Mouse (Mus musculus) neural tube, embryonic 14.5 days (tissue): ENCODE results near the gene Syde2. TPM values are rescaled to one million over a fixed set of nuclear protein-coding genes. Genes with fewer than 3 reads are reported as not detected.

Experiments used
- ATAC-seq: fragments of 200-750 bp; cut with Nextera tagmentation; 2 replicates; pipeline ENCODE4 v1.8.0; 2017; ENCODE audit warnings: low read depth, mild to moderate bottlenecking, moderate TSS enrichment, moderate library complexity
- H3K27ac ChIP-seq: fragments of 300-500 bp; sonication (generic); 2 replicates; pipeline ENCODE4 v1.5.1; 2014; ENCODE audit warnings: low read depth, mild to moderate bottlenecking, control low read depth, low read length, moderate library complexity, mixed read lengths
- H3K27me3 ChIP-seq: fragments of 300-500 bp; sonication (generic); 2 replicates; pipeline ENCODE4 v1.6.1; 2014; ENCODE audit warnings: low read length; ENCODE audit not compliant: control insufficient read depth, insufficient read depth
- H3K36me3 ChIP-seq: fragments of 300-500 bp; sonication (generic); 2 replicates; pipeline ENCODE4 v1.6.1; 2014; ENCODE audit warnings: low read length, mixed read lengths; ENCODE audit not compliant: control insufficient read depth, insufficient read depth
- H3K4me1 ChIP-seq: fragments of 300-500 bp; sonication (generic); 2 replicates; pipeline ENCODE4 v1.6.1; 2014; ENCODE audit warnings: low read length; ENCODE audit not compliant: control insufficient read depth, insufficient read depth
- H3K4me2 ChIP-seq: fragments of 300-500 bp; sonication (generic); 2 replicates; pipeline ENCODE4 v1.6.1; 2014; ENCODE audit warnings: mild to moderate bottlenecking, low read depth, low read length, control low read depth
- H3K4me3 ChIP-seq: fragments of 300-500 bp; sonication (generic); 2 replicates; pipeline ENCODE4 v1.5.1; 2014; ENCODE audit warnings: low read depth, low read length, control low read depth, mixed read lengths
- H3K9ac ChIP-seq: fragments of 300-500 bp; sonication (generic); replicated peaks from 2 replicates; pipeline ENCODE4 v1.6.1; 2014; ENCODE audit warnings: low read depth, mild to moderate bottlenecking, control low read depth, low read length, mixed read lengths
- H3K9me3 ChIP-seq: fragments of 300-500 bp; sonication (generic); 2 replicates; pipeline ENCODE4 v1.6.1; 2016; ENCODE audit warnings: low read length; ENCODE audit not compliant: control insufficient read depth
- WGBS: fragments of 180-500 bp; shearing (Covaris S2); extraction: QIAGEN DNeasy Blood & Tissue Kit; methylation state at CpG from one replicate; pipeline ENCODE4 v1.1.7; 2014; 5-methylcytosine and 5-hydroxymethylcytosine counted together
- polyA plus RNA-seq: library from polyadenylated mRNA; unstranded; fragments of >200 nt; fragmentation: Nextera tagmentation; extraction: Ambion mirVana; gene quantifications from 2 replicates; pipeline ENCODE4 v1.2.1, GENCODE M21; 2014

Gene Syde2
- polyA plus RNA-seq, 1 experiment from 2014 or later: 1.1 TPM

GRCm38 (mm10) chr3:146053082-146053814 is 65.6 kb downstream of the Syde2 start:
- ATAC-seq: no peak

GRCm38 (mm10) chr3:146053873-146054272 is 66.2 kb downstream of the Syde2 start:
- no peak overlapping the region for H3K27ac ChIP-seq
- no peaks in the 10 kb centered on the region for H3K27me3 ChIP-seq
- 81% methylated on average over 2 of the region's 2 CpGs for WGBS
- no peak overlapping the region for H3K4me2 ChIP-seq
- no peaks in the 10 kb centered on the region; the same call in 1 of the 2 replicates for H3K4me1 ChIP-seq
- H3K9ac ChIP-seq: no peak overlapping the region
- ATAC-seq: no peak
- H3K9me3 ChIP-seq: no peaks in the 10 kb centered on the region
- H3K4me3 ChIP-seq: no peak overlapping the region
- no peaks in the 10 kb centered on the region for H3K36me3 ChIP-seq

More at GRCm38 (mm10) chr3:146053082-146053814, 65.6 kb downstream of the Syde2 start:
- WGBS: 65% methylated on average over 6 of the region's 6 CpGs
- Histone ChIP-seq H3K9ac (no peak overlapping the region), H3K4me2 (no peak overlapping the region), H3K27ac (no peak overlapping the region), H3K4me3 (no peak overlapping the region), H3K27me3 (no peaks in the 10 kb centered on the region), H3K4me1 (no peaks in the 10 kb centered on the region; the same call in 1 of the 2 replicates), H3K36me3 (no peaks in the 10 kb centered on the region), H3K9me3 (no peaks in the 10 kb centered on the region)

GRCm38 (mm10) chr3:146057131-146057530 is 69.5 kb downstream of the Syde2 start:
- WGBS: 82% methylated on average over 7 of the region's 7 CpGs
- no peaks in the 10 kb centered on the region for H3K4me1 ChIP-seq
- H3K9me3 ChIP-seq: no peaks in the 10 kb centered on the region
- no peak overlapping the region for H3K4me3 ChIP-seq
- H3K36me3 ChIP-seq: no peaks in the 10 kb centered on the region
- no peak overlapping the region for H3K9ac ChIP-seq
- H3K27me3 ChIP-seq: no peaks in the 10 kb centered on the region
- H3K4me2 ChIP-seq: no peak overlapping the region
- no peak for ATAC-seq
- no peak overlapping the region for H3K27ac ChIP-seq

- Histone ChIP-seq H3K4me3 (no peak overlapping the region), H3K9me3 (no peaks in the 10 kb centered on the region), H3K4me1 (no peaks in the 10 kb centered on the region), H3K27me3 (no peaks in the 10 kb centered on the region), H3K27ac (no peak overlapping the region), H3K9ac (no peak overlapping the region), H3K36me3 (no peaks in the 10 kb centered on the region), H3K4me2 (no peak overlapping the region)
- no peak for ATAC-seq
- 18% methylated on average over 4 of the region's 4 CpGs for WGBS
Observed at GRCm38 (mm10) chr3:146058263-146058662, 70.6 kb downstream of the Syde2 start.

- H3K4me2 ChIP-seq: no peak overlapping the region
- no peaks in the 10 kb centered on the region for H3K4me1 ChIP-seq
- no peak for ATAC-seq
- no peak overlapping the region for H3K27ac ChIP-seq
- H3K9me3 ChIP-seq: no peaks in the 10 kb centered on the region
- H3K36me3 ChIP-seq: no peaks in the 10 kb centered on the region
- no peaks in the 10 kb centered on the region for H3K27me3 ChIP-seq
- no peak overlapping the region for H3K9ac ChIP-seq
- H3K4me3 ChIP-seq: no peak overlapping the region
- WGBS: 83% methylated on average over 15 of the region's 15 CpGs
Observed at GRCm38 (mm10) chr3:146059356-146059926, 71.8 kb downstream of the Syde2 start.

GRCm38 (mm10) chr3:146063146-146063545 is 75.5 kb downstream of the Syde2 start:
- Histone ChIP-seq H3K27me3 (no peaks in the 10 kb centered on the region), H3K36me3 (no peaks in the 10 kb centered on the region), H3K4me2 (no peak overlapping the region), H3K27ac (no peak overlapping the region), H3K4me1 (no peaks in the 10 kb centered on the region), H3K4me3 (no peak overlapping the region), H3K9me3 (no peaks in the 10 kb centered on the region), H3K9ac (no peak overlapping the region)
- no peak for ATAC-seq
- 90% methylated on average over 11 of the region's 11 CpGs for WGBS

- WGBS: 87% methylated on average over 4 of the region's 4 CpGs
- Histone ChIP-seq H3K27me3 (no peaks in the 10 kb centered on the region), H3K9ac (no peak overlapping the region), H3K4me2 (no peak overlapping the region), H3K4me1 (no peaks in the 10 kb centered on the region), H3K36me3 (no peaks in the 10 kb centered on the region), H3K9me3 (no peaks in the 10 kb centered on the region), H3K4me3 (no peak overlapping the region), H3K27ac (no peak overlapping the region)
- ATAC-seq: no peak
Observed at GRCm38 (mm10) chr3:146069276-146069675, 81.6 kb downstream of the Syde2 start.

Other genes with a start within 250 kb of the Syde2 start
- gene Ddah1, start 229.2 kb upstream of the Syde2 start, polyA plus RNA-seq: 97.1 and 98.8 TPM in 2 replicates
- gene Bcl10, start 65.1 kb upstream of the Syde2 start, polyA plus RNA-seq: 34.5 and 40.9 TPM in 2 replicates
- 78.1 and 80.3 TPM in 2 replicates for gene 2410004B18Rik, start 49.9 kb upstream of the Syde2 start, polyA plus RNA-seq
- gene Wdr63, start 120.3 kb downstream of the Syde2 start, polyA plus RNA-seq: 0.31 and 0.43 TPM in 2 replicates
- 0.21 and 0.45 TPM in 2 replicates for gene Mcoln3, start 129.6 kb downstream of the Syde2 start, polyA plus RNA-seq
- not detected in 2 replicates for gene Mcoln2, start 162.0 kb downstream of the Syde2 start, polyA plus RNA-seq
- 0.40 and 0.66 TPM in 2 replicates for gene Lpar3, start 233.1 kb downstream of the Syde2 start, polyA plus RNA-seq